Mouse (Mus musculus) B cell, adult 62 days (primary cell): ENCODE data around the gene Gtf3c5. TPM values are rescaled to one million over a fixed set of nuclear protein-coding genes. Genes with fewer than 3 reads are reported as not detected.

ENCODE experiments used
- total RNA-seq: library from RNA; stranded (reverse); gene quantifications from 4 replicates; pipeline ENCODE4 v1.2.4, GENCODE M21; 2023

Gene Gtf3c5
- total RNA-seq = 26.6 to 32.6 TPM (median 31.6 TPM) in 4 replicates

GRCm38 (mm10) chr2:28583651-28584050, at the start of gene Gtf3c5:
TSS of gene Gtf3c5 (minus strand) at chr2:28583751.

GRCm38 (mm10) chr2:28621664-28622171, 38.2 kb upstream of the Gtf3c5 start, which contains the start of gene Gfi1b:
TSS of gene Gfi1b (minus strand) at chr2:28621982.

GRCm38 (mm10) chr2:28563303-28563702, 20.2 kb downstream of the Gtf3c5 start, which contains the start of gene Cel:
TSS of gene Cel (minus strand) at chr2:28563403.

Other genes starting within 250 kb of the Gtf3c5 start
- 0.09 TPM in 1 of 4 replicates, not detected in the others for gene Ppp1r26, start 137.0 kb downstream of the Gtf3c5 start, total RNA-seq
- gene 1700007K13Rik, start 117.4 kb downstream of the Gtf3c5 start, total RNA-seq = not detected in 4 replicates
- 19.0 to 22.6 TPM (median 20.9 TPM) in 4 replicates for gene Mrps2, start 115.7 kb downstream of the Gtf3c5 start, total RNA-seq
- gene Gbgt1, start 86.9 kb downstream of the Gtf3c5 start, total RNA-seq = 1.1 to 1.3 TPM in 2 of 4 replicates, not detected in the others
- gene Gm10134, start 77.7 kb downstream of the Gtf3c5 start, total RNA-seq = not detected in 4 replicates
- 197 to 205 TPM (median 200 TPM) in 4 replicates for gene Ralgds, start 70.6 kb downstream of the Gtf3c5 start, total RNA-seq
- 0.34 to 0.45 TPM in 2 of 4 replicates, not detected in the others for gene Cel, start 20.3 kb downstream of the Gtf3c5 start, total RNA-seq
- not detected in 4 replicates for gene Gfi1b, start 38.2 kb upstream of the Gtf3c5 start, total RNA-seq
- gene Tsc1, start 57.5 kb upstream of the Gtf3c5 start, total RNA-seq = 52.9 to 58.6 TPM (median 56.0 TPM) in 4 replicates
- gene Spaca9, start 116.0 kb upstream of the Gtf3c5 start, total RNA-seq = 1.3 to 3.1 TPM (median 2.2 TPM) in 4 replicates
- 0.49 to 2.4 TPM in 2 of 4 replicates, not detected in the others for gene Ak8, start 116.4 kb upstream of the Gtf3c5 start, total RNA-seq